Mouse (Mus musculus): ENCODE measurements at regions not wholly inside any gene's neighbourhood (a gene's known extent, or its start where the extent isn't known, plus 50 kb on each side); places are given as distances from the start of the nearest gene placed in this dataset.

DNA sequence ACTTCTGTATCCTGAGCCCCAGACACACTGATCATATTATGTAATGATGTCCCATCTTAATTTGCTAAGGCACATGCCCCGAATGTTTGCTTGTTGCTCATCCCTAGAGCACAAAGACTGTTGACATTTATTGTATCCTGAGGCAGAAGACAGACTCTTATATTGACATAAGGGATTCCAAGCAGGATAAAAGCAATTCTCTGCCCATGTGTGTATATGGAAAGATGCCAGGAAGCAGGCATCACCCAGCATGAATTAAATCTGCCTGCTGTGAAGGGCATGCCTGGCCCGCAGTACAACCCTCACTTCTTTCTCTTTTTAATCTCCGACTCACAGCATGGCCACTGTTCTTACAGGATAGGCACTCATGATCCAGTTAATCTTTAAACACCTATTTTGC, 125.3 kb downstream of the Usp46 start:
- TF ChIP-seq CTCF (IDR thresholded peaks at IDR 0.05; ENCODE audit: low read depth, low read length) (no peak), TAL1 (conservative IDR thresholded peaks at IDR 0.05; ENCODE audit: low read depth, low read length) (no peak), GATA1 (IDR thresholded peaks at IDR 0.05; ENCODE audit: borderline replicate concordance, low read length) (no peak), POLR2AphosphoS5 (IDR thresholded peaks at IDR 0.05; ENCODE audit: insufficient replicate concordance, low read depth, low read length) (no peak), GATA2 (IDR thresholded peaks at IDR 0.05; ENCODE audit: borderline replicate concordance, low read depth, low read length) (no peak)

Data from G1E (cell line).